Mouse (Mus musculus) testis, postnatal 10 days (tissue): ENCODE measurements around the gene Hip1r.

Source experiments
- DNase-seq: peaks from one replicate; pipeline ENCODE4 v3.0.0; 2021; ENCODE audit warnings: low spot score

The Hip1r gene

GRCm38 (mm10) chr5:123996695-123997094 is 23.3 kb downstream of the Hip1r start:
- DNase-seq, result no peak

- no peak for DNase-seq
Observed at GRCm38 (mm10) chr5:123997211-123997751, 23.9 kb downstream of the Hip1r start.

- no peak for DNase-seq
Observed at GRCm38 (mm10) chr5:123997811-123998210, 24.4 kb downstream of the Hip1r start.

GRCm38 (mm10) chr5:123998370-123998769 is 24.9 kb downstream of the Hip1r start:
- no peak for DNase-seq

GRCm38 (mm10) chr5:124000824-124001223 is 27.4 kb downstream of the Hip1r start:
- peak; percentile 95 for DNase-seq

- DNase-seq, result no peak
Observed at GRCm38 (mm10) chr5:124001274-124001673, 27.8 kb downstream of the Hip1r start.

- no peak for DNase-seq
Observed at GRCm38 (mm10) chr5:124002876-124003275, 29.4 kb downstream of the Hip1r start.

- no peak for DNase-seq
Observed at GRCm38 (mm10) chr5:124003375-124003774, 29.9 kb downstream of the Hip1r start.

GRCm38 (mm10) chr5:124004356-124005150 is 31.1 kb downstream of the Hip1r start:
- DNase-seq, result no peak

- no peak for DNase-seq
Observed at GRCm38 (mm10) chr5:124005151-124005500, 31.7 kb downstream of the Hip1r start.

- no peak for DNase-seq
Observed at GRCm38 (mm10) chr5:124005591-124005990, 32.2 kb downstream of the Hip1r start.

- no peak for DNase-seq
Observed at GRCm38 (mm10) chr5:124006082-124006873, 32.9 kb downstream of the Hip1r start.

- no peak for DNase-seq
Observed at GRCm38 (mm10) chr5:124006891-124007491, 33.6 kb downstream of the Hip1r start.

GRCm38 (mm10) chr5:124010077-124010476 is 36.6 kb downstream of the Hip1r start:
- no peak for DNase-seq

GRCm38 (mm10) chr5:124010910-124011655 is 37.7 kb downstream of the Hip1r start:
- DNase-seq, result peak; percentile 76

GRCm38 (mm10) chr5:124011927-124012326 is 38.5 kb downstream of the Hip1r start:
- no peak for DNase-seq

GRCm38 (mm10) chr5:124012885-124013284 is 39.5 kb downstream of the Hip1r start:
- DNase-seq, result no peak

GRCm38 (mm10) chr5:124013747-124014146 is 40.3 kb downstream of the Hip1r start:
- no peak for DNase-seq

- DNase-seq, result no peak
Observed at GRCm38 (mm10) chr5:124014180-124014579, 40.8 kb downstream of the Hip1r start.

GRCm38 (mm10) chr5:124014791-124015251 is 41.4 kb downstream of the Hip1r start:
- DNase-seq, result no peak

- DNase-seq, result no peak
Observed at GRCm38 (mm10) chr5:124015727-124016126, 42.3 kb downstream of the Hip1r start.
